Mouse (Mus musculus) neural tube, embryonic 12.5 days (tissue): ENCODE data around the gene Acap2. TPM values are rescaled to one million over a fixed set of nuclear protein-coding genes. Genes with fewer than 3 reads are reported as not detected.

Experiments used
- ATAC-seq: fragments of 200-750 bp; cut with Nextera tagmentation; 2 replicates; pipeline ENCODE4 v1.8.0; 2017; ENCODE audit warnings: low read depth, mild to moderate bottlenecking, moderate TSS enrichment, moderate library complexity; ENCODE audit not compliant: low FRiP score
- H3K27ac ChIP-seq: fragments of 300-500 bp; sonication (generic); 2 replicates; pipeline ENCODE4 v1.5.1; 2016
- H3K27me3 ChIP-seq: fragments of 300-500 bp; sonication (generic); replicated peaks from 2 replicates; pipeline ENCODE4 v1.6.1; 2016; ENCODE audit warnings: mild to moderate bottlenecking
- H3K36me3 ChIP-seq: fragments of 300-500 bp; sonication (generic); 2 replicates; pipeline ENCODE4 v1.6.1; 2016; ENCODE audit warnings: mild to moderate bottlenecking
- H3K4me1 ChIP-seq: fragments of 300-500 bp; sonication (generic); 2 replicates; pipeline ENCODE4 v1.6.1; 2016
- H3K4me2 ChIP-seq: fragments of 300-500 bp; sonication (generic); replicated peaks from 2 replicates; pipeline ENCODE4 v1.6.1; 2016; ENCODE audit warnings: mild to moderate bottlenecking
- H3K4me3 ChIP-seq: fragments of 300-500 bp; sonication (generic); 2 replicates; pipeline ENCODE4 v1.5.1; 2016
- H3K9ac ChIP-seq: fragments of 300-500 bp; sonication (generic); 2 replicates; pipeline ENCODE4 v1.6.1; 2016; ENCODE audit warnings: mild to moderate bottlenecking
- H3K9me3 ChIP-seq: fragments of 300-500 bp; sonication (generic); 2 replicates; pipeline ENCODE4 v1.6.1; 2016; ENCODE audit warnings: mild to moderate bottlenecking
- whole genome bisulfite sequencing: fragments of 180-500 bp; shearing (Covaris S2); methylation state at CpG from one replicate; pipeline ENCODE4 v1.1.7; 2016; 5-methylcytosine and 5-hydroxymethylcytosine counted together
- polyA plus RNA-seq: library from polyadenylated mRNA; unstranded; fragments of >200 nt; fragmentation: Nextera tagmentation; extraction: Ambion mirVana; gene quantifications from 2 replicates; pipeline ENCODE4 v1.2.1, GENCODE M21; 2016

The Acap2 gene
- polyA plus RNA-seq, 1 experiment from 2014 or later = 18.1 TPM

GRCm38 (mm10) chr16:31070358-31071133, 130.5 kb downstream of the Acap2 start:
- Histone ChIP-seq H3K4me1 (peaks cover 5% of the 10 kb centered on the region), H3K4me2 (peak overlapping the region; percentile 43), H3K9ac (0 out of 2 replicates have a peak overlapping the region, but pooled peaks have one; percentile 18), H3K4me3 (no peak overlapping the region), H3K27ac (no peak overlapping the region), H3K27me3 (no peaks in the 10 kb centered on the region), H3K9me3 (no peaks in the 10 kb centered on the region), H3K36me3 (no peaks in the 10 kb centered on the region)
- 17% methylated on average over 21 of the region's 21 CpGs for WGBS
- ATAC-seq = peak; percentile 65

GRCm38 (mm10) chr16:31069211-31070166, 131.6 kb downstream of the Acap2 start:
- Histone ChIP-seq H3K27me3 (no peaks in the 10 kb centered on the region), H3K4me3 (no peak overlapping the region), H3K36me3 (no peaks in the 10 kb centered on the region), H3K4me1 (peaks cover 5% of the 10 kb centered on the region), H3K27ac (no peak overlapping the region), H3K4me2 (no peak overlapping the region), H3K9ac (no peak overlapping the region), H3K9me3 (no peaks in the 10 kb centered on the region)
- WGBS = 80% methylated on average over 14 of the region's 14 CpGs
- ATAC-seq = no peak

GRCm38 (mm10) chr16:31068280-31068679, 132.8 kb downstream of the Acap2 start:
- Histone ChIP-seq H3K4me3 (no peak overlapping the region), H3K27me3 (no peaks in the 10 kb centered on the region), H3K36me3 (no peaks in the 10 kb centered on the region), H3K4me1 (peaks cover 5% of the 10 kb centered on the region), H3K4me2 (no peak overlapping the region), H3K9ac (no peak overlapping the region), H3K27ac (no peak overlapping the region), H3K9me3 (no peaks in the 10 kb centered on the region)
- no peak for ATAC-seq
- 75% methylated on average over 7 of the region's 7 CpGs for WGBS

- Histone ChIP-seq H3K9me3 (no peaks in the 10 kb centered on the region), H3K4me3 (no peak overlapping the region), H3K36me3 (no peaks in the 10 kb centered on the region), H3K4me1 (peaks cover 7% of the 10 kb centered on the region), H3K27ac (no peak overlapping the region), H3K27me3 (no peaks in the 10 kb centered on the region), H3K9ac (no peak overlapping the region), H3K4me2 (no peak overlapping the region)
- WGBS = 68% methylated on average over 15 of the region's 15 CpGs
- ATAC-seq = no peak
These were observed 134.5 kb downstream of the Acap2 start for GRCm38 (mm10) chr16:31066344-31067098.

- 90% methylated on average over 6 of the region's 6 CpGs for WGBS
- H3K9ac ChIP-seq = no peak overlapping the region
These were observed 136.3 kb downstream of the Acap2 start for GRCm38 (mm10) chr16:31064782-31065181.

GRCm38 (mm10) chr16:31062918-31063317, 138.1 kb downstream of the Acap2 start:
- Histone ChIP-seq H3K27ac (no peak overlapping the region), H3K4me1 (0 out of 2 replicates have a peak, but pooled peaks cover 3% of the 10 kb centered on the region), H3K9ac (no peak overlapping the region), H3K4me3 (no peak overlapping the region), H3K9me3 (no peaks in the 10 kb centered on the region), H3K4me2 (no peak overlapping the region), H3K36me3 (no peaks in the 10 kb centered on the region), H3K27me3 (no peaks in the 10 kb centered on the region)
- no peak for ATAC-seq
- 88% methylated on average over 3 of the region's 3 CpGs for WGBS

More at GRCm38 (mm10) chr16:31064782-31065181, 136.3 kb downstream of the Acap2 start:
- ATAC-seq = no peak
- Histone ChIP-seq H3K27ac (no peak overlapping the region), H3K4me2 (no peak overlapping the region), H3K36me3 (no peaks in the 10 kb centered on the region), H3K27me3 (no peaks in the 10 kb centered on the region), H3K4me3 (no peak overlapping the region), H3K4me1 (0 out of 2 replicates have a peak, but pooled peaks cover 3% of the 10 kb centered on the region), H3K9me3 (no peaks in the 10 kb centered on the region)

GRCm38 (mm10) chr16:31061246-31061880, 139.7 kb downstream of the Acap2 start:
- H3K4me1 ChIP-seq = peaks cover 3% of the 10 kb centered on the region; the same call in 1 of the 2 replicates
- H3K27me3 ChIP-seq = no peaks in the 10 kb centered on the region
- no peak overlapping the region for H3K9ac ChIP-seq
- no peaks in the 10 kb centered on the region for H3K9me3 ChIP-seq
- H3K36me3 ChIP-seq = no peaks in the 10 kb centered on the region
- H3K27ac ChIP-seq = no peak overlapping the region
- WGBS = 82% methylated on average over 11 of the region's 11 CpGs
- H3K4me2 ChIP-seq = no peak overlapping the region
- ATAC-seq = no peak
- no peak overlapping the region for H3K4me3 ChIP-seq

- H3K27ac ChIP-seq = no peak overlapping the region
- no peak for ATAC-seq
- H3K4me1 ChIP-seq = peaks cover 3% of the 10 kb centered on the region; the same call in 1 of the 2 replicates
- H3K9ac ChIP-seq = no peak overlapping the region
- no peak overlapping the region for H3K4me3 ChIP-seq
- no peaks in the 10 kb centered on the region for H3K36me3 ChIP-seq
- 94% methylated on average over 13 of the region's 13 CpGs for WGBS
- H3K4me2 ChIP-seq = no peak overlapping the region
- no peaks in the 10 kb centered on the region for H3K27me3 ChIP-seq
- no peaks in the 10 kb centered on the region for H3K9me3 ChIP-seq
These were observed 140.3 kb downstream of the Acap2 start for GRCm38 (mm10) chr16:31060714-31061113.

- Histone ChIP-seq H3K4me3 (no peak overlapping the region), H3K4me1 (peaks cover 3% of the 10 kb centered on the region; the same call in 1 of the 2 replicates), H3K27me3 (no peaks in the 10 kb centered on the region), H3K4me2 (no peak overlapping the region), H3K27ac (no peak overlapping the region), H3K9ac (no peak overlapping the region), H3K9me3 (no peaks in the 10 kb centered on the region), H3K36me3 (no peaks in the 10 kb centered on the region)
- ATAC-seq = no peak
- 94% methylated on average over 3 of the region's 3 CpGs for WGBS
These were observed 140.8 kb downstream of the Acap2 start for GRCm38 (mm10) chr16:31060226-31060625.

GRCm38 (mm10) chr16:31059730-31060129, 141.3 kb downstream of the Acap2 start:
- Histone ChIP-seq H3K4me3 (no peak overlapping the region), H3K27me3 (no peaks in the 10 kb centered on the region), H3K27ac (no peak overlapping the region), H3K36me3 (no peaks in the 10 kb centered on the region), H3K4me1 (peaks cover 3% of the 10 kb centered on the region; the same call in 1 of the 2 replicates), H3K9ac (no peak overlapping the region), H3K4me2 (no peak overlapping the region), H3K9me3 (no peaks in the 10 kb centered on the region)
- ATAC-seq = no peak
- WGBS = 86% methylated on average over 4 of the region's 4 CpGs

GRCm38 (mm10) chr16:31052812-31053211, 148.2 kb downstream of the Acap2 start:
- Histone ChIP-seq H3K9ac (no peak overlapping the region), H3K4me3 (no peak overlapping the region), H3K4me2 (no peak overlapping the region), H3K9me3 (no peaks in the 10 kb centered on the region), H3K27me3 (no peaks in the 10 kb centered on the region), H3K27ac (no peak overlapping the region), H3K4me1 (no peaks in the 10 kb centered on the region; the same call in 1 of the 2 replicates), H3K36me3 (no peaks in the 10 kb centered on the region)
- WGBS = 79% methylated on average over 6 of the region's 6 CpGs
- no peak for ATAC-seq
